Mouse (Mus musculus) neural tube, embryonic 11.5 days (tissue): ENCODE measurements around the gene Tceal3. TPM values are rescaled to one million over a fixed set of nuclear protein-coding genes. Genes with fewer than 3 reads are reported as not detected.
A peak's percentile ranks its signal among the peaks of the same experiment; 100 is the strongest.
"Not testable (repeated sequence)": the region's sequence is repeated elsewhere in the genome, so short reads cannot be mapped to it uniquely, and the experiment has no call there.

ENCODE experiments used
- ATAC-seq: fragments of 200-750 bp; cut with Nextera tagmentation; 2 replicates; pipeline ENCODE4 v1.8.0; 2017; ENCODE audit warnings: moderate number of reproducible peaks, mild to moderate bottlenecking, moderate TSS enrichment, moderate library complexity; ENCODE audit not compliant: insufficient read depth, low FRiP score, low TSS enrichment
- DNase-seq: peaks from one replicate; pipeline ENCODE4 v3.0.0-alpha.2; 2015; ENCODE audit warnings: low spot score
- H3K27ac ChIP-seq: fragments of 300-500 bp; sonication (generic); 2 replicates; pipeline ENCODE4 v1.5.1; 2014; ENCODE audit warnings: low read depth, mild to moderate bottlenecking, low read length
- H3K27me3 ChIP-seq: fragments of 300-500 bp; sonication (generic); 2 replicates; pipeline ENCODE4 v1.6.1; 2014; ENCODE audit warnings: mild to moderate bottlenecking, low read length, mixed read lengths; ENCODE audit not compliant: control insufficient read depth, insufficient read depth
- H3K36me3 ChIP-seq: fragments of 300-500 bp; sonication (generic); 2 replicates; pipeline ENCODE4 v1.6.1; 2014; ENCODE audit warnings: mild to moderate bottlenecking, low read length, moderate library complexity, mixed read lengths; ENCODE audit not compliant: control insufficient read depth, insufficient read depth
- H3K4me1 ChIP-seq: fragments of 300-500 bp; sonication (generic); 2 replicates; pipeline ENCODE4 v1.6.1; 2014; ENCODE audit warnings: low read length, mixed read lengths; ENCODE audit not compliant: control insufficient read depth, insufficient read depth
- H3K4me2 ChIP-seq: fragments of 300-500 bp; sonication (generic); 2 replicates; pipeline ENCODE4 v1.6.1; 2014; ENCODE audit warnings: low read depth, mild to moderate bottlenecking, moderate library complexity
- H3K4me3 ChIP-seq: fragments of 300-500 bp; sonication (generic); 2 replicates; pipeline ENCODE4 v1.5.1; 2014; ENCODE audit warnings: low read depth, low read length
- H3K9ac ChIP-seq: fragments of 300-500 bp; sonication (generic); 2 replicates; pipeline ENCODE4 v1.6.1; 2014; ENCODE audit warnings: mild to moderate bottlenecking, low read length
- H3K9me3 ChIP-seq: fragments of 300-500 bp; sonication (generic); 2 replicates; pipeline ENCODE4 v1.6.1; 2016; ENCODE audit warnings: low read length; ENCODE audit not compliant: control insufficient read depth
- WGBS: fragments of 180-500 bp; shearing (Covaris S2); extraction: QIAGEN DNeasy Blood & Tissue Kit; methylation state at CpG from one replicate; pipeline ENCODE4 v1.1.7; 2014; 5-methylcytosine and 5-hydroxymethylcytosine counted together
- polyA plus RNA-seq: library from polyadenylated mRNA; unstranded; fragments of >200 nt; fragmentation: Nextera tagmentation; extraction: Ambion mirVana; gene quantifications from 2 replicates; pipeline ENCODE4 v1.2.1, GENCODE M21; 2014

Gene Tceal3
- polyA plus RNA-seq, 1 experiment from 2014 or later = 9.9 TPM

DNA sequence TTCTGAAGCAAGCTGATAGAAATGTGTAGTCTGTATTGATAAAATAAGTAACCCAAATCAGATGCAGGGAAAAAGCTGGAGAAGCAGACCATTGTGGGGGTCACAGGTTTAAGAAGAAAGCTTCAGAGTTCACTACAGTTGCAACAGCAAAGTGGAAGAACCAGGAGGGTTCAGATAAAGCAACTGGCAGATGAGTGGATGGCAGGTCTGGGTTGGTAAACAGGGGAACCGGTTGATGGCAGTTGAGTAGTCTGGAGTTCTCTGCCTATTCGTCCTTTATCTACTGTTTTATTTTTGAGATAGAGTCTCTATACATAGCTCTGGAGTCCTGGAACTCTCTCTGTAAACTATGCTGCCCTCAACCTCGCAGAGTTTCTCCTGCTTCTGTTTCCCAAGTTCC, 90.3 kb downstream of the Tceal3 start:
- no peak overlapping the region for H3K9ac ChIP-seq
- no peaks in the 10 kb centered on the region for H3K27me3 ChIP-seq
- H3K27ac ChIP-seq = no peak overlapping the region
- no peak overlapping the region for H3K4me3 ChIP-seq
- no peak overlapping the region for H3K4me2 ChIP-seq
- no peaks in the 10 kb centered on the region for H3K36me3 ChIP-seq
- ATAC-seq (no peak), DNase-seq (no peak)
- no peaks in the 10 kb centered on the region for H3K9me3 ChIP-seq
- H3K4me1 ChIP-seq = no peaks in the 10 kb centered on the region
- WGBS = 73% methylated on average over 3 of the region's 3 CpGs

DNA sequence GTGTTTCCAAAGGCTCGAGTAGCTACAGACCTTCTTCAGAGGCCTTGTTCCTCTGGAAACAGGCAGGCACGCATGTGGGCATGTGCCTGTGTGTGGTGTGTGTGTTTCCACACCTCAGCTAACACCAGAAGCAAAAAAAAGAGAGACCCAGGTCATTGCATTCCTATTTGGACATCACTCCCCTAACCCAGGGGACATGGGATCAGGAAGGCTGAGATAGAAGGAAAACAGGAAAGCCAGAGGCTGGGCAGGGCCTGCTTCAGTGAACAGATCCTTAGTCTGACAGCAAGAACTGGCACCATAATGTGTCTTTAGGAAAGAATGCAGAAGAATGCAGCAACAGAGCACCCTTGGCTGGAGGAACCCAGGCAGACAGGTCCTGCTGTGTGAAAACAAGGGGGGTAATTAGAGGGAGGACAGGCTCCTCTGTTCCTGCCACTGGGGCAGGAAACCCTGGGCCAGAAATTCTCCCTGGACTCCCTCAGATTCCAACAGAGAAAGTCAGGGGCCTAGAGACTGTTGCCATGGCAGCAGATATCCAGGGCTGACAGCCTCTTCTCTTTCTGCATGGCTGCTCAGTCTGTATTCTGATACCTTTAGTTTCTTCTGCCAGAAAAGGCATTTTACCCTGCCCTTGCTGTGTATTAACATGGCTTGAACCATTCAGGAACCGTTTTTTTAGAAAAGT, 101.1 kb downstream of the Tceal3 start:
- not testable (repeated sequence) for H3K9me3 ChIP-seq, H3K36me3 ChIP-seq, H3K4me3 ChIP-seq, H3K4me1 ChIP-seq, H3K27me3 ChIP-seq, H3K4me2 ChIP-seq, H3K27ac ChIP-seq, DNase-seq, H3K9ac ChIP-seq
- peak; percentile 86 for ATAC-seq
- 52% methylated on average over 3 of the region's 3 CpGs for WGBS

DNA sequence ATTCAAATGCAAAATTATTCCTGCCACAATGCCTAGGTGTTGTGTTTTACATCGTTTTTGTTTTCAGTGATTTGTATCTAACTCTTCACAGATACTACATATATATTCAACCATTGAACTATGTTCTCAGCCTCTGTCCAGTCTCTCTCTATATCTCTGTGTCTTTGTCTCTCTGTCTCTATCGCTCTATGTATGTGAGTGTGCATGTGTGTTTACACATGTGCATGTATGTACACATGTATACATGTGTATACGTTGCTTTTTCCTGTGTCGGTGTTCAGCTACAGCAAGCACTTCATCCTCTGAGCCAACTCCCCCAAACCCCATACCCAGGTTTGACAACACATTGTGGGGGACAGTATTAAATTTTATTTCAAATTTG, 101.6 kb downstream of the Tceal3 start:
- H3K27me3 ChIP-seq = no peaks in the 10 kb centered on the region
- no peak overlapping the region for H3K9ac ChIP-seq
- H3K4me3 ChIP-seq = no peak overlapping the region
- DNase-seq (no peak), ATAC-seq (no peak)
- 82% methylated on average over 4 of the region's 4 CpGs for WGBS
- H3K27ac ChIP-seq = no peak overlapping the region
- no peaks in the 10 kb centered on the region for H3K4me1 ChIP-seq
- no peaks in the 10 kb centered on the region for H3K9me3 ChIP-seq
- no peaks in the 10 kb centered on the region for H3K36me3 ChIP-seq
- H3K4me2 ChIP-seq = no peak overlapping the region

DNA sequence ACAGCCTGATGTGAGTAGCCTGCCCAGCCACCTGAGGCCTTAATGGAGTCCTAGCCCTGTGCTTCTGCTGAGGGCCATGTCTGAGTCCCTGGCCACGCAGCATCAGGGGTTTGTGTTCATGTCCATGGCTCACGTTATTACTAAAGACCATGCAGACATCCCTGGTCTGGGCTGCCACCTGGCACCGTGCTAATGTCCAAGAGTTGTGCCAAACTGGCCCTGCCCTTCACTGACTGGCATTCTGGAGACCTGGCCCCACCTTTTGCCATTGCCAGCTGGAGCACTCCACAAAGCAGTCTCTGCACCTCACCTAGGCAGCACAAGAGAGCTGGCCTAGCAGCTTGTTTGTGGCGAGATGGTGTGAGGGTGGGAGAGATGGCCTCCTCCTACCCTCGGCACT, 102.6 kb downstream of the Tceal3 start:
- H3K4me3 ChIP-seq = no peak overlapping the region
- 83% methylated on average over 5 of the region's 5 CpGs for WGBS
- H3K9ac ChIP-seq = no peak overlapping the region
- DNase-seq = no peak
- H3K4me1 ChIP-seq = no peaks in the 10 kb centered on the region
- no peaks in the 10 kb centered on the region for H3K36me3 ChIP-seq
- H3K27ac ChIP-seq = no peak overlapping the region
- H3K27me3 ChIP-seq = no peaks in the 10 kb centered on the region
- H3K4me2 ChIP-seq = no peak overlapping the region
- ATAC-seq = no peak
- no peaks in the 10 kb centered on the region for H3K9me3 ChIP-seq

DNA sequence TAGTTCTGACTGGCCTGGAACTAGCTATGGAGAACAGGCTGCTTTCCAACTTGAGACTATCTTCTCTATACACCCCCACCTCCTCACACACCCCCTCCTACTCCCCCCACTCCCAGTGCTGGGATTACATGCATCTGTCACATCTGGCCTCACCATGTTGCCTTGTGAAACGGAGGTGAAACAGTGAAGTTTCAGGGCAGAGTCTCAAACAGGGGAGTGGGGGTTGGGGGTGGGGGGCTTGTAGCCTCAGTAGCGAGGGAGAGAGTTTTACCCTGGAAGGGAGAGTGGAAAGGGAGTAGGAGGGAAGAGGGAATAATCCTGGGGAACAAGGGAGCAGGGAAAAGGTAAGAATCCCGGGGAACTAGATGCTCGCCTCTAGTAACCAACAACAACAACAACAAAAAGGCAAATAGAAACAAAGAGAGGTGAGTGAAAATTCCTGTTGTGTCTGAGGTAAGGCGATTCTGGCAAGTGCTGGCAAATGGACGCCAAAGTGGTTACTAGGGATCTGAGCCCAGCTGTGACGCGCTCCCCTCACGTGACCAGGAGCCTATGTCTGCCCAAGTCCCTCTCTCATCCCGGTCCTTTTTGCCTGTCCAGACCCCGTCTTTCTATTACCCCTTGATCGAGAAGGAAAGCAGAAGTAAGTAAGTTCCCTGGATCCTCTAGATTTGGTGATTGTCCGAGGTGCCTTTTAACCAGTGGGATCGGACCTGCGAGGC, 117.0 kb downstream of the Tceal3 start, which contains the start of gene Tceal1:
Gene Tceal1 (plus strand): TSS at position 537 of the 722 bp plus-strand sequence.
- DNase-seq = peak; percentile 73
- Histone ChIP-seq H3K4me3 (peak within 1 kb of the TSS; percentile 49), H3K4me1 (no peaks in the 10 kb centered on the region), H3K36me3 (no peaks in the 10 kb centered on the region), H3K9ac (peak within 1 kb of the TSS; percentile 63), H3K27ac (peak within 1 kb of the TSS; percentile 24; the same call in 1 of the 2 replicates), H3K9me3 (no peaks in the 10 kb centered on the region), H3K27me3 (no peaks in the 10 kb centered on the region), H3K4me2 (peak within 1 kb of the TSS; percentile 50)
- ATAC-seq = peak; percentile 95
- 22% methylated on average over 15 of the region's 15 CpGs for WGBS

DNA sequence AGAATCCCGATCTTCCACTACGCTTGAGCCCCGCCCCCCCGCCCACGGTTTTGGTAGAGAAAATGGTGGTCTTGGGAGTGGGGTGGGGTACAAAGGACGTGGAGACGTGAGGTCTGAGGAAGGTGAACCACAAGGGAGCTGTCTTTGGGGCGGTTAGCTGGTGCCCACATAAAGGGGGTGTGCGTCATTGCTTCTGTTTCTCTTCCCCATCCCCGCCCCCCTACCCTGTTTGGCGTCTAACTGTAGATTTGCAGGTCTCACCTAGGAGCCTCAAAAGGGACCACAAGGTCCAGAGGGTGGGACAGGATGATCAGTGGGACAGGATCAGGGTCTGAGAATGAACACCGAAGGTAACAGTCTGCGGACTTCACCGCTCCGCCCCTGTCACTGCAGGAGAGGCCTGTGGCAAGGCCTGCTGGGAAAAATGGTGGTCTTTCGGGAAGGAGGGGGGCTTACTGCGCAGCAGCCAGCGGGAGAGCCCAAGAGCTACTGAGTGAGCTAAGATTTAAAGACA, 117.6 kb downstream of the Tceal3 start:
- peak overlapping the region; percentile 24; the same call in 1 of the 2 replicates for H3K27ac ChIP-seq
- WGBS = 14% methylated on average over 18 of the region's 18 CpGs

DNA sequence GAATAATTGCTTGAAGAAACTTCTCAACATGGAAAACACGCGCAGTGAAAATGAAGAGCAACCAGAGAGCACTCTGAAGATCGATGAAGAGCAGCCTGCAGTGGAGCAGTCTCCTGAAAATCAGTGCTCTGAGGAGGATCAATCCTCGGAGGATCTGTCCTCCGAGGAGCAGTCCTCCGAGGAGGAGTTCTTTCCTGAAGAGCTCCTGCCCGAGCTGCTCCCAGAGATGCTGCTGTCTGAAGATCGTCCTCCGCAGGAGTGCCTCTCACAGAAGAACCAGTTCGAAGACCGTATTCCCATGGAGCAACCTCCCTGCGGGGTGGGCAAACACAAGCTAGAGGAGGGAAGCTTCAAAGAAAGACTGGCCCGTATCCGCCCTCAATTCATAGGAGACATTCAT, 118.1 kb downstream of the Tceal3 start:
- Histone ChIP-seq H3K4me1 (no peaks in the 10 kb centered on the region), H3K27me3 (no peaks in the 10 kb centered on the region), H3K9me3 (no peaks in the 10 kb centered on the region), H3K4me2 (peak overlapping the region; percentile 50), H3K27ac (0 out of 2 replicates have a peak overlapping the region, but pooled peaks have one; percentile 20), H3K9ac (peak overlapping the region; percentile 63), H3K4me3 (peak overlapping the region; percentile 49), H3K36me3 (no peaks in the 10 kb centered on the region)
- 18% methylated on average over 14 of the region's 14 CpGs for WGBS
- peak; percentile 35 for DNase-seq
- peak; percentile 36; the same call in 1 of the 2 replicates for ATAC-seq

More for the DNA sequence above, 117.6 kb downstream of the Tceal3 start:
- H3K4me3 ChIP-seq = peak overlapping the region; percentile 49
- peak overlapping the region; percentile 50 for H3K4me2 ChIP-seq
- peak overlapping the region; percentile 63 for H3K9ac ChIP-seq
- H3K27me3 ChIP-seq = no peaks in the 10 kb centered on the region
- H3K4me1 ChIP-seq = no peaks in the 10 kb centered on the region
- DNase-seq (peak; percentile 69), ATAC-seq (peak; percentile 91)
- no peaks in the 10 kb centered on the region for H3K9me3 ChIP-seq
- no peaks in the 10 kb centered on the region for H3K36me3 ChIP-seq

DNA sequence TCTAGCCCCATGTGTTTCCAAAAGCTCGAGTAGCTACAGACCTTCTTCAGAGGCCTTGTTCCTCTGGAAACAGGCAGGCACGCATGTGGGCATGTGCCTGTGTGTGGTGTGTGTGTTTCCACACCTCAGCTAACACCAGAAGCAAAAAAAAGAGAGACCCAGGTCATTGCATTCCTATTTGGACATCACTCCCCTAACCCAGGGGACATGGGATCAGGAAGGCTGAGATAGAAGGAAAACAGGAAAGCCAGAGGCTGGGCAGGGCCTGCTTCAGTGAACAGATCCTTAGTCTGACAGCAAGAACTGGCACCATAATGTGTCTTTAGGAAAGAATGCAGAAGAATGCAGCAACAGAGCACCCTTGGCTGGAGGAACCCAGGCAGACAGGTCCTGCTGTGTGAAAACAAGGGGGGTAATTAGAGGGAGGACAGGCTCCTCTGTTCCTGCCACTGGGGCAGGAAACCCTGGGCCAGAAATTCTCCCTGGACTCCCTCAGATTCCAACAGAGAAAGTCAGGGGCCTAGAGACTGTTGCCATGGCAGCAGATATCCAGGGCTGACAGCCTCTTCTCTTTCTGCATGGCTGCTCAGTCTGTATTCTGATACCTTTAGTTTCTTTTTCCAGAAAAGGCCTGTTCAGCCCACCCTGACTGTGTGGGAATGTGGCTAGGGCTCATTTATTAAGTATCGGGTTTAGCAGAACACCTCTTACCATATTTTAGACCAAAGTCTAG, 124.3 kb downstream of the Tceal3 start:
- H3K27ac ChIP-seq, H3K9me3 ChIP-seq, H3K4me3 ChIP-seq, DNase-seq, H3K36me3 ChIP-seq, H3K9ac ChIP-seq, H3K27me3 ChIP-seq, H3K4me1 ChIP-seq, H3K4me2 ChIP-seq: not testable (repeated sequence)
- ATAC-seq = peak; percentile 80
- 58% methylated on average over 3 of the region's 3 CpGs for WGBS
